Mouse (Mus musculus): ENCODE measurements at regions not wholly inside any gene's neighbourhood (a gene's known extent, or its start where the extent isn't known, plus 50 kb on each side); places are given as distances from the start of the nearest gene placed in this dataset.
A peak's percentile ranks its signal among the peaks of the same experiment; 100 is the strongest.

GRCm38 (mm10) chr7:111420698-111421097 is 337.9 kb upstream of the Eif4g2 start:
- DNase-seq (ENCODE audit: extremely low spot score in 1 of 2, low spot score in 1 of 2), result no peak

- no peak for DNase-seq (ENCODE audit: extremely low spot score in 1 of 2, low spot score in 1 of 2)
Observed at GRCm38 (mm10) chr7:111417735-111418134, 334.9 kb upstream of the Eif4g2 start.

GRCm38 (mm10) chr7:111416061-111416460 is 333.2 kb upstream of the Eif4g2 start:
- DNase-seq (ENCODE audit: extremely low spot score in 1 of 2, low spot score in 1 of 2), result no peak

- no peak for DNase-seq (ENCODE audit: extremely low spot score in 1 of 2, low spot score in 1 of 2)
Observed at GRCm38 (mm10) chr7:111413745-111414144, 330.9 kb upstream of the Eif4g2 start.

GRCm38 (mm10) chr7:111412957-111413356 is 330.1 kb upstream of the Eif4g2 start:
- no peak for DNase-seq (ENCODE audit: extremely low spot score in 1 of 2, low spot score in 1 of 2)

- peak; percentile 36 to 59 for DNase-seq (ENCODE audit: extremely low spot score in 1 of 2, low spot score in 1 of 2)
Observed at GRCm38 (mm10) chr7:111411386-111411960, 328.6 kb upstream of the Eif4g2 start.

GRCm38 (mm10) chr7:111395972-111396371 is 313.1 kb upstream of the Eif4g2 start:
- peak; percentile 50 to 52 for DNase-seq (ENCODE audit: extremely low spot score in 1 of 2, low spot score in 1 of 2)

GRCm38 (mm10) chr7:111395111-111395510 is 312.3 kb upstream of the Eif4g2 start:
- DNase-seq (ENCODE audit: extremely low spot score in 1 of 2, low spot score in 1 of 2), result no peak

GRCm38 (mm10) chr7:111393846-111394245 is 311.0 kb upstream of the Eif4g2 start:
- DNase-seq (ENCODE audit: extremely low spot score in 1 of 2, low spot score in 1 of 2), result no peak

GRCm38 (mm10) chr7:111389690-111390089 is 306.9 kb upstream of the Eif4g2 start:
- DNase-seq (ENCODE audit: extremely low spot score in 1 of 2, low spot score in 1 of 2), result no peak

- no peak for DNase-seq (ENCODE audit: extremely low spot score in 1 of 2, low spot score in 1 of 2)
Observed at GRCm38 (mm10) chr7:111374534-111374933, 291.7 kb upstream of the Eif4g2 start.

- no peak for DNase-seq (ENCODE audit: extremely low spot score in 1 of 2, low spot score in 1 of 2)
Observed at GRCm38 (mm10) chr7:111373380-111374173, 290.7 kb upstream of the Eif4g2 start.

GRCm38 (mm10) chr7:111370421-111370887 is 287.6 kb upstream of the Eif4g2 start:
- peak in 1 of 2 experiments; percentile 21 for DNase-seq (ENCODE audit: extremely low spot score in 1 of 2, low spot score in 1 of 2)

- DNase-seq (ENCODE audit: extremely low spot score in 1 of 2, low spot score in 1 of 2), result no peak
Observed at GRCm38 (mm10) chr7:111368296-111369004, 285.6 kb upstream of the Eif4g2 start.

GRCm38 (mm10) chr7:111366951-111367653 is 284.3 kb upstream of the Eif4g2 start:
- peak; percentile 15 to 66 for DNase-seq (ENCODE audit: extremely low spot score in 1 of 2, low spot score in 1 of 2)

GRCm38 (mm10) chr7:111365384-111365783 is 282.6 kb upstream of the Eif4g2 start:
- DNase-seq (ENCODE audit: extremely low spot score in 1 of 2, low spot score in 1 of 2), result no peak

- peak; percentile 50 to 64 for DNase-seq (ENCODE audit: extremely low spot score in 1 of 2, low spot score in 1 of 2)
Observed at GRCm38 (mm10) chr7:111363206-111363605, 280.4 kb upstream of the Eif4g2 start.

GRCm38 (mm10) chr7:111362646-111363045 is 279.8 kb upstream of the Eif4g2 start:
- peak in 1 of 2 experiments; percentile 45 for DNase-seq (ENCODE audit: extremely low spot score in 1 of 2, low spot score in 1 of 2)

GRCm38 (mm10) chr7:111355088-111355656 is 272.3 kb upstream of the Eif4g2 start:
- DNase-seq (ENCODE audit: extremely low spot score in 1 of 2, low spot score in 1 of 2), result no peak

- no peak for DNase-seq (ENCODE audit: extremely low spot score in 1 of 2, low spot score in 1 of 2)
Observed at GRCm38 (mm10) chr7:111354066-111354465, 271.2 kb upstream of the Eif4g2 start.
